In the genomic region with DNA sequence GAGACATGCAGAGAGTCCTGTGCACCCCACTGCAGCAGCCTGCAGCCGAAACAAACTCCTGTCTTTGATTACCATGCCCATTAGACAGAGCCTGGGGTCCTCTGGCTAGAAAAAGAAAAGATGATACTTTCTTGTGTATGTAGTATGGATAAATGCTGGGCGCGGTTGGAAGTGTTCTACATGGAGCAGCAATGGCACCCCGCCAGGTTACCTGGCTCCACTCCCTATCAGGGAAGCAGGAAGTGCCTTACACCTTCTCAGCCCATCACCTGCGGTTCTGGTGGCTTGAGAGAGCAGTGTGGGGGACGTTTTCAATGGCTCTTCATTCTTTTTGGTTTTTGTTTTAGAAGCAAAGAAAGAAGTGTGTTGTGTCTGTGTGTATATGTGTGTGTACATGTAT, we compare ENCODE assay signal across 16 mouse cellular contexts.
"Had no signal": no experiment of that assay in that cellular context is flagged by ENCODE, and none has a peak within 500 bp of the region (broad histone marks: within the 10 kb centered on the region; RNA-seq: fewer than 3 reads in every experiment).

No protein-coding gene starts in this region.

- DNase-seq: kidney, adult 11 months; liver; liver, embryonic 13.5 days; liver, postnatal 0 days; right cerebral cortex, adult 18-20 months; right cerebral cortex, postnatal 25 days; thymus, adult 2 months; thymus, postnatal 25 days had no signal

- ATAC-seq: liver, postnatal 0 days; midbrain, embryonic 16.5 days had no signal

- H3K4me1 ChIP-seq: megakaryocyte, embryonic 14.5 days had no signal

- H3K27me3 ChIP-seq: limb, embryonic 12.5 days; liver, embryonic 13.5 days; lung, embryonic 15.5 days; megakaryocyte, embryonic 14.5 days; neural tube, embryonic 13.5 days had no signal

- H3K36me3 ChIP-seq: limb, embryonic 12.5 days; liver, embryonic 13.5 days; lung, embryonic 15.5 days; neural tube, embryonic 13.5 days had no signal

- H3K4me2 ChIP-seq: limb, embryonic 12.5 days; liver, embryonic 13.5 days; lung, embryonic 15.5 days; midbrain, embryonic 11.5 days; neural tube, embryonic 13.5 days had no signal

- H3K4me3 ChIP-seq: layer of hippocampus, adult 2 months; limb, embryonic 12.5 days; liver, embryonic 13.5 days; lung, embryonic 15.5 days; megakaryocyte, embryonic 14.5 days; neural tube, embryonic 13.5 days had no signal

- H3K9ac ChIP-seq: limb, embryonic 12.5 days; liver, embryonic 13.5 days; liver, postnatal 0 days; lung, embryonic 15.5 days; neural tube, embryonic 13.5 days had no signal

- H3K9me3 ChIP-seq: limb, embryonic 12.5 days; liver, embryonic 13.5 days; lung, embryonic 15.5 days; neural tube, embryonic 13.5 days had no signal

- H3K27ac ChIP-seq: layer of hippocampus, adult 2 months; limb, embryonic 12.5 days; liver, embryonic 13.5 days; lung, embryonic 15.5 days; macrophage; neural tube, embryonic 13.5 days had no signal
